Mouse (Mus musculus) liver, adult 2 months (tissue): ENCODE measurements at regions not wholly inside any gene's neighbourhood (a gene's known extent, or its start where the extent isn't known, plus 50 kb on each side); places are given as distances from the start of the nearest gene placed in this dataset.

ENCODE experiments used
- CTCF ChIP-seq: fragments of 200-500 bp; IDR thresholded peaks from 2 replicates; pipeline ENCODE4 v1.5.1; 2011; ENCODE audit warnings: low read depth, low read length, control low read depth
- POLR2A ChIP-seq: fragments of 200-500 bp; IDR thresholded peaks from 2 replicates; pipeline ENCODE4 v1.6.1; 2011; ENCODE audit warnings: low read length, control low read depth; ENCODE audit not compliant: insufficient read depth; ENCODE audit errors: extremely low read depth

GRCm38 (mm10) chr15:25270349-25270748 is 143.2 kb downstream of the Basp1 start:
- TF ChIP-seq POLR2A (no peak), CTCF (no peak)
